Mouse (Mus musculus): ENCODE measurements at regions not wholly inside any gene's neighbourhood (a gene's known extent, or its start where the extent isn't known, plus 50 kb on each side); places are given as distances from the start of the nearest gene placed in this dataset.

DNA sequence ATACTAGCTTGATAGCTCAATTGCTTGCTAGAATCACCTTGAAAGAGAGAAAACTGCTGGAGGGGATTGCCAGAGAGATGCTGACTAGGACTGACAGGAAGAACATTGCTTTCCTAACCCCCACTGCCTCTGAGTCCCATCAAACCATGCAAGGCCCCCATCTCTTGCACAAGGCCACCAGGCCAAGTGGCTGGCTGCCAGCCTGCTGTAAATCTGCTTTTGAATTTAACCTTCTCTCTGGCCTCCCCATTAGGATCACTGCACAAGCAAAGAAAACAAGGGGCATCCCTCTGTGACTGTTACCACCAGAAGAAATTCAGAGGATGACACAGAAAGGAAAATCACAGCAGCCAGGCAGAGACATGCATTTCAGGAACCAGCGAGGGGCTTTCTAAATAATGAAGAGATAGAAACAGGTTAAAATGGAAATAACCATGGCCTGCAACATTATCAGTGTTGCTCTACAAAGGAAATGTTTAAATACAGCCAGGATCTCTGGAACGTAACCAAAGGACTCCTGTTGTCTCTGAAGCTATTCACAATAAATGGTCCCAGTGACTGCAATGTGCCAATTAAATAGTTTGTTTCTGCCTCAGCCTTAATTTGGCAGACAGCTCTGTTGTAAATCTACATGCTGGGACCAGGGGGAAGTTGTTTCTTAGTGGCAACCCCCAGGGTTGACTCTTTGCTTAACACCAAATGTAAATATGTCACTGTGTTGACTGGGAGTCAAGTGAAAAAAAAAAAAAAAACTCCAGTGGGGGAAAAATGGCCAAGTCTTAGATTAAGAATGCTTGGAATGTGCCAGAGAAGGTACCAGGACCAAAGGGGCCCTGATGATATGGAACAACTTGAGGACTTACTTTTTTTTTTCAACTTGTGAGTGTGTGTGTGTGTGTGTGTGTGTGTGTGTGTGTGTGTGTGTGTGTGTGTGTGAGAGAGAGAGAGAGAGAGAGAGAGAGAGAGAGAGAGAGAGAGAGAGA is 233.9 kb upstream of the Epha4 start:
- WGBS: 20% methylated on average over 2 of the region's 2 CpGs

DNA sequence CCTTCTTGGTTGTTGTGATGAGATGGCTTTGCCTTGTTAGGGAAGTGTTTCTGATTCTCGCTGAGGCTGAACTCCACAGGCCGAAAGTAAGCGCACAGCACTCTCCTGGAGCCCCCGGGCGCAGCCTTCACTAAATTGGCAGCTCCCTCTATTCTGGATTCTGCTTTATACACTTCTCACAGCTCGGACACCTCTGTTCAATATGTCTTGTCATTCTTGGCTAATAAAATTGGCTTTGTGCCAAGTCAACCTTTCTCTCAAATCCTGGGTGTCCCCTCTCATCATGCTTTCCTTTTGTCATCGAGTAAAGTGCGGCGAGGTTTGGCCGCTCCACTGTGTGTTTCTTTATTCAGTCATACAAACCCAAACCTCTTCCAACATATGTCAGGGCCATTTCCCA is 217.2 kb upstream of the Epha4 start:
- 57% methylated on average over 10 of the region's 10 CpGs for WGBS
- no peak overlapping the region for H3K27ac ChIP-seq (ENCODE audit: low read depth, low read length)
- H3K4me3 ChIP-seq (ENCODE audit: low read depth, low read length): no peak overlapping the region
- no peak overlapping the region for H3K4me2 ChIP-seq (ENCODE audit: low read length)
- DNase-seq (ENCODE audit: low spot score) (peak; percentile 65), ATAC-seq (peak; percentile 44; the same call in 1 of the 2 replicates)
- no peak overlapping the region for H3K9ac ChIP-seq (ENCODE audit: low read length)
- H3K9me3 ChIP-seq (replicated peaks; ENCODE audit: control insufficient read depth, low read length): no peaks in the 10 kb centered on the region
- no peaks in the 10 kb centered on the region for H3K27me3 ChIP-seq (replicated peaks; ENCODE audit: control insufficient read depth, insufficient read depth, low read length)
- H3K4me1 ChIP-seq (ENCODE audit: control insufficient read depth, insufficient read depth, low read length): no peaks in the 10 kb centered on the region
- no peaks in the 10 kb centered on the region for H3K36me3 ChIP-seq (ENCODE audit: control insufficient read depth, insufficient read depth, low read length)

More for the DNA sequence above, 233.9 kb upstream of the Epha4 start:
- Histone ChIP-seq H3K27ac (ENCODE audit: low read depth, low read length) (no peak overlapping the region), H3K9me3 (replicated peaks; ENCODE audit: control insufficient read depth, low read length) (no peaks in the 10 kb centered on the region), H3K36me3 (ENCODE audit: control insufficient read depth, insufficient read depth, low read length) (no peaks in the 10 kb centered on the region), H3K27me3 (replicated peaks; ENCODE audit: control insufficient read depth, insufficient read depth, low read length) (no peaks in the 10 kb centered on the region), H3K9ac (ENCODE audit: low read length) (no peak overlapping the region), H3K4me2 (ENCODE audit: low read length) (no peak overlapping the region), H3K4me3 (ENCODE audit: low read depth, low read length) (no peak overlapping the region), H3K4me1 (ENCODE audit: control insufficient read depth, insufficient read depth, low read length) (peaks cover 7% of the 10 kb centered on the region)
- no peak; the same call in 1 of the 2 replicates for ATAC-seq
- peak; percentile 66 for DNase-seq (ENCODE audit: low spot score)

DNA sequence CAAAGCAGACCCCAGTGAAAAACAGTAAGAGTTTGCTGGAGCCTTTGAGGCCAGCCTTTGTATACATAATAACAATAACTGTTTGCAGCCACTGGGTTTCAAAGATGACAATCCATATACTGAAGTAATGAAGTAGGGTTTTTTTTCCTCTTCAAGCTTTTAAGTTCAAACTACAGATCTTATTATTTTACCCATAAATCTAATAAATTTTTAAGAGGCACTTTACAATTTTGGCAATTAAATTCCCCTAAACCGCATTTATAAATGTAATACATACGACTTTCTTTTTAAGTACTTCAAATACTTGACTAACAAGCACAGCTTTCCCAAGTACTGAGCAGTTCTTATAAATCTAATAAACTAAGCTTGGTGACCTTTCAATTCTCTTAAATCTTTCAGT is 212.7 kb upstream of the Epha4 start:
- DNase-seq (ENCODE audit: low spot score): no peak
- Histone ChIP-seq H3K36me3 (ENCODE audit: control insufficient read depth, insufficient read depth, low read length) (no peaks in the 10 kb centered on the region), H3K27me3 (replicated peaks; ENCODE audit: control insufficient read depth, insufficient read depth, low read length) (no peaks in the 10 kb centered on the region), H3K9me3 (replicated peaks; ENCODE audit: control insufficient read depth, low read length) (no peaks in the 10 kb centered on the region), H3K9ac (ENCODE audit: low read length) (no peak overlapping the region), H3K4me3 (ENCODE audit: low read depth, low read length) (no peak overlapping the region), H3K4me2 (ENCODE audit: low read length) (no peak overlapping the region), H3K27ac (ENCODE audit: low read depth, low read length) (no peak overlapping the region), H3K4me1 (ENCODE audit: control insufficient read depth, insufficient read depth, low read length) (no peaks in the 10 kb centered on the region)
- WGBS: 93% methylated on average over 2 of the region's 2 CpGs
- no peak for ATAC-seq

DNA sequence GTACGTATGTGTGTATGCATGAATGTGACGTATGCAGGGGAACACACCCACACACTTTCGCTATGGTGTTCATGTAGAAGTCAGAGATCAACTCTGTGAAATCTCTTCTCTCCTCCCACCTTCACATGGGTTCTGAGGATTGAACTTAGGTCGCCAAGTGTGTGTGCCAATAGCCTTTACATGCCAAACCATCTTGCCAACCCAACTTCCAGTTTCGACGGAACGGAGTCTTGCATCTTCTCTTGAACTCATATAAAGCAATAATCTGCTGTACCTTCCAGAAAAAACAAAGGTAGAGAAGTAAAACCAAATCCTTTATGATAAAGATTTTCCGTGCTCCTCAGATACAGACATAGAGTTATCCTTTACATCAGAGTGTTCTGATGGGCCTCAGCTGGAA is 208.4 kb upstream of the Epha4 start:
- Histone ChIP-seq H3K9me3 (replicated peaks; ENCODE audit: control insufficient read depth, low read length) (no peaks in the 10 kb centered on the region), H3K36me3 (ENCODE audit: control insufficient read depth, insufficient read depth, low read length) (no peaks in the 10 kb centered on the region), H3K4me2 (ENCODE audit: low read length) (no peak overlapping the region), H3K4me3 (ENCODE audit: low read depth, low read length) (no peak overlapping the region), H3K27me3 (replicated peaks; ENCODE audit: control insufficient read depth, insufficient read depth, low read length) (no peaks in the 10 kb centered on the region), H3K9ac (ENCODE audit: low read length) (no peak overlapping the region), H3K4me1 (ENCODE audit: control insufficient read depth, insufficient read depth, low read length) (no peaks in the 10 kb centered on the region), H3K27ac (ENCODE audit: low read depth, low read length) (no peak overlapping the region)
- 96% methylated on average over 8 of the region's 8 CpGs for WGBS
- ATAC-seq: no peak
- DNase-seq (ENCODE audit: low spot score): no peak

DNA sequence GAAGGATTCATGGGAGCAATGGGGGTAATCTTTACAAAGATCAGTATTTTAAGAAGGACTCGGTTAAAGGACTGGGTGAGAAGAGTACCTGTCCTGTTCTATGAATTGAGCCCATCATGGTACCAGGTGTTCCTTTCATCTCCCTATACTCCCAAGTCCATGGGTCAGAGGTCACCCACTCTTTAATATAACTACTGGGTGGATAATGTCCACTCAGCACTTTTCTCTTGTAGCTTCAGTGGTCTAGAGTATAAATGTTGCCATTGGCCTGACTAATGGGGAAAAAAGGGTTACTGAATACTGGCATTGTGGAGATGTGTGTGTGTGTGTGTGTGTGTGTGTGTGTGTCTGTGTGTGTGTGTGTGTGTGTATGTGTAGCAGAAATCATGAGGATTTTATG is 206.0 kb upstream of the Epha4 start:
- Histone ChIP-seq H3K4me1 (ENCODE audit: control insufficient read depth, insufficient read depth, low read length) (no peaks in the 10 kb centered on the region), H3K4me2 (ENCODE audit: low read length) (no peak overlapping the region), H3K9me3 (replicated peaks; ENCODE audit: control insufficient read depth, low read length) (no peaks in the 10 kb centered on the region), H3K27ac (ENCODE audit: low read depth, low read length) (no peak overlapping the region), H3K4me3 (ENCODE audit: low read depth, low read length) (no peak overlapping the region), H3K36me3 (ENCODE audit: control insufficient read depth, insufficient read depth, low read length) (no peaks in the 10 kb centered on the region), H3K9ac (ENCODE audit: low read length) (no peak overlapping the region), H3K27me3 (replicated peaks; ENCODE audit: control insufficient read depth, insufficient read depth, low read length) (no peaks in the 10 kb centered on the region)
- ATAC-seq: no peak
- 95% methylated on average over 1 of the region's 1 CpGs for WGBS
- no peak for DNase-seq (ENCODE audit: low spot score)

DNA sequence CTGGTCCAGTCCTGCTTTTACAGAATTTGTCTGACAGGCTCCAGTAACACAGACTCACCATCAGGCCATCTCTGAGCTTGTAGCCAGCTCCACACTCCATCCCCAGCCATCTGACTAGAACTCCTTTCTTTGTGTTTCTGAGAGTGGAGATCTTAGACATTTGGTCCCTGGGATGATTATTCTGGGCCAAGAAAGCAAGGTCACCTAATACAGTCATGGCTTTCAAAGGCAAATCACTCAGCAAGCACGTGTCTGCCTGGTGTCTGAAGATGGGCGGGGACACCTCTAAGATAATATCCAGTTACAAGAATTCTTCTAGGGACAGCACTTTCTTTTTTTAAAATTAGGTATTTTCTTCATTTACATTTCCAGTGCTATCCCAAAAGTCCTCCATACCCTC is 198.1 kb upstream of the Epha4 start:
- Histone ChIP-seq H3K4me1 (ENCODE audit: control insufficient read depth, insufficient read depth, low read length) (peaks cover 4% of the 10 kb centered on the region; the same call in 1 of the 2 replicates), H3K4me2 (ENCODE audit: low read length) (no peak overlapping the region), H3K36me3 (ENCODE audit: control insufficient read depth, insufficient read depth, low read length) (no peaks in the 10 kb centered on the region), H3K9ac (ENCODE audit: low read length) (no peak overlapping the region), H3K9me3 (replicated peaks; ENCODE audit: control insufficient read depth, low read length) (no peaks in the 10 kb centered on the region), H3K4me3 (ENCODE audit: low read depth, low read length) (no peak overlapping the region), H3K27ac (ENCODE audit: low read depth, low read length) (no peak overlapping the region), H3K27me3 (replicated peaks; ENCODE audit: control insufficient read depth, insufficient read depth, low read length) (no peaks in the 10 kb centered on the region)
- DNase-seq (ENCODE audit: low spot score) (no peak), ATAC-seq (no peak)
- WGBS: 73% methylated on average over 2 of the region's 2 CpGs

DNA sequence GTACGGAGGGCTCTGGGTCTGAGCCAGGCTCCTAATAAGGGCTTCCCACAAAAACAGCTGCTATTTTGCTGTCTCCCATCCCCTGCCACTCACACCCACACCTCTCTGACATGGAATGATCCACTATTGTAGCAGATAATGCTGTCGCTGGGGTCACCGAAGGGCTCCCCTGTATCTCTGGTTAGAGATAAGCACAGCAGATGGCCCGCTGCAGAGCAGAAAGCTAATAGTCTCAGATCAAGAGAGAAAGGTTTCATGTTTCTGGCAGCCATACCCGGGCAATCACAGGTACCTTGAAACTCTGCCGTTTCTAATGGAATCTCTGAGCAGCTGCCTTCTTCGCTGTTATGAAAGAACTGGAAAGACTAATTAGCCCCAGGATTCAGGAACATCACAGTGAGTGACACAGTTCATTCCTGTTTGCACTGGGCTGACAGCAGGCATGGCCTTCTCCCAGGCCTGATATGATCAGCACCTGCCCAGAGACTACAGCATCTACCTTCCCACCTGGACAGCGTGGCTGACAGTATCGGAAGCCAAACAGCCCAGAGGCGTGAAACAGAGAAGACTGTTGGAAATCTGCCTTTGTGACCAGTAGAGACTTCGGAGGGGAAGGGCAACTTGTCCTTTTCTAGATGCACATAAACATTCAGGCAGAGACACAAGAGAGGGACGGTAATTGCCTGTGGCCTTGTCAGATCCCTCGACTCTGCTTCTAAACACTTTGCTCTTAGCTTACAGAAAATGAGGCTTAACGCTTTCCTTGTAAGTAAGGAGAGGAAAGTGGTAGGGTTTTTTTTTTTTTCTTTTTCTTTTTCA is 193.5 kb upstream of the Epha4 start:
- peak; percentile 58 for ATAC-seq
- H3K27ac ChIP-seq (ENCODE audit: low read depth, low read length): peak overlapping the region; percentile 28; the same call in 1 of the 2 replicates
- DNase-seq (ENCODE audit: low spot score): peak; percentile 43
- H3K9me3 ChIP-seq (replicated peaks; ENCODE audit: control insufficient read depth, low read length): no peaks in the 10 kb centered on the region
- 39% methylated on average over 14 of the region's 14 CpGs for WGBS
- H3K9ac ChIP-seq (ENCODE audit: low read length): no peak overlapping the region
- H3K36me3 ChIP-seq (ENCODE audit: control insufficient read depth, insufficient read depth, low read length): no peaks in the 10 kb centered on the region
- no peaks in the 10 kb centered on the region for H3K27me3 ChIP-seq (replicated peaks; ENCODE audit: control insufficient read depth, insufficient read depth, low read length)
- H3K4me2 ChIP-seq (ENCODE audit: low read length): no peak overlapping the region
- no peak overlapping the region for H3K4me3 ChIP-seq (ENCODE audit: low read depth, low read length)
- peaks cover 4% of the 10 kb centered on the region; the same call in 1 of the 2 replicates for H3K4me1 ChIP-seq (ENCODE audit: control insufficient read depth, insufficient read depth, low read length)

DNA sequence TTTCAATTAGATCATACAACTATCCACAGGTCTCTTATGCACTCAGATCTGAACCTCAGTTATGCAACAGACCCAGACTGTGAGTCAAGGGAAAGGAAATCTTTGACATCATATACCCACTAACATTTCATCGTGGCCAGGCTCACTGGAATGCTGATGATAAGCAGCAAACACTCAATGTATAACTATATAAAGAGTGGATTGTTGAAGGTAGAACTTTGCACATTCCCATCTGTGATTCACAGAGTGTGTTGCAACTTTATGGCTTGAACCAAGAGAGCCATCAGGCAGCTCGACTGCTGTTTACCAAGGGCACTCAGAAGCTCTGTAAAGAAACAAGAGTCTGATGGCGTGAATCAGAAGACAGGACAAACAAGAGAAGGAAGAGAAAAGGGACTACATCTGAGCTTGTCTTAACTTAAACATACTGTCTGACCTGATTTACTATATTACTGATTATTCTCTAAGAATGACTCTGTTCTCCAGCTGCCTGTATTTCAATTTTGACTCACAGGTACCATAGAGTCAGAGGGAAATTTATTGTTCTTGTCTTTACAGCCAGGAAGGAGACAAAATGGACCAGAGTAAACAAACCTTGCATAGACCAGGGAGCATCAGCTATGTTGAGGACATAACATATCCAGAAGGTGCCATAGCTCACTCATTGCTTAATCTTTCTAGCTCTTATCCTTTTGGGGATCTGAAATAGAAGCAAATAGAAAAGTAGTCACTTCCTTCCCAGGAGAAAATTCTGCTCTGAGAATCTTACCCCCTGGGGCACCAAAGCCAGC is 180.5 kb upstream of the Epha4 start:
- H3K9ac ChIP-seq (ENCODE audit: low read length): no peak overlapping the region
- DNase-seq (ENCODE audit: low spot score): no peak
- H3K27ac ChIP-seq (ENCODE audit: low read depth, low read length): no peak overlapping the region
- 84% methylated on average over 3 of the region's 3 CpGs for WGBS
- no peak overlapping the region for H3K4me3 ChIP-seq (ENCODE audit: low read depth, low read length)
- H3K4me1 ChIP-seq (ENCODE audit: control insufficient read depth, insufficient read depth, low read length): no peaks in the 10 kb centered on the region
- H3K27me3 ChIP-seq (replicated peaks; ENCODE audit: control insufficient read depth, insufficient read depth, low read length): no peaks in the 10 kb centered on the region
- no peaks in the 10 kb centered on the region for H3K36me3 ChIP-seq (ENCODE audit: control insufficient read depth, insufficient read depth, low read length)
- ATAC-seq: no peak
- H3K4me2 ChIP-seq (ENCODE audit: low read length): no peak overlapping the region
- no peaks in the 10 kb centered on the region for H3K9me3 ChIP-seq (replicated peaks; ENCODE audit: control insufficient read depth, low read length)

Measured in forebrain, embryonic 14.5 days (tissue).